Mouse (Mus musculus): Measurements from ENCODE around the gene Syce2. TPM values are rescaled to one million over a fixed set of nuclear protein-coding genes. Genes with fewer than 3 reads are reported as not detected.

The Syce2 gene
- 32.4 TPM for polyA plus RNA-seq (2014; fragmentation: Illumina TruSeq; extraction: RNeasy Lipid Tissue Mini Kit (QIAGEN cat#74804))

DNA sequence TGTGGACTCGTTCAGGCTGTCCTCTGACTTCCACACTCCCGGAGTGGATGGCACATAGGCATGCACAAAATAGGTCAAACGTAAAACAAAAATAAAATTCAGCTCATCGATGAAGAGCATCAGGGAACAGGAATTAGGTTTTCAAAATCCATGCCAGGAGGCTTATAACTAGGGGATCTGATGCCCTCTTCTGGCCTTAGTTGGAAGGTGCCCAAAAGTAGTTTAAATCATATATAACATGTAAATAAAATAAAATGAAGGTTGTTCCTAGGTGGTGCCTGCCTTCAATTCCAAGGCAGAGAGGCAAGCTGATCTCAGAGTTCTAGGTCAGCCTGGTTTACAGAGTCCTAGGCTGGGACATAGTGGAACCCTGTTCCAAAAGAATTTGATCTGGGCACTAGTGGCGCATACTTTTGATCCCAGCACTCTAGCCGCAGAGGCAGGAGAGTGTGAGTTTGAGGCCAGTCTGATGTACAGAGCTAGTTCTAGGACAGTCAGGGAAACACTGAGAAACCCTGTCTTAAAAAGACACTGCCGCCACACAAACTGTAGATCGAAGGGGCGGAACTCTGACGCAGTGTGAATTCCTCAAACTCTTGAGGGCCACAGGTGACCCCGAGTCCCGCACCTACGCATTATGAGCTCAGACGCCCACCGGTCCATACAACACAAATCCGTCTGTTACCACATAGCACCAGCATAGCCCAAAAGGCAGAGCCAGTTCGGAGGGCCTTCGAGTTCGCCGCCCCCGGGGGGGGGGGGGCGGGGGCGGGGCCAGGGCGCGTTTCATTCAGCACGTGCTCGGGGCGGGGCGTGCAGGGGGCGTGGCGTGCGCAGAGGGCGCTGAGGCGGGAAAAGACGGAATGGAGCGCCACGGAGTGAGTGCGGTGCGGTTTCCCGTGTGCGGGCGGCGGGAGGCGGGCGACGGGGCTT lies at the start of gene Syce2:
TSS of gene Syce2 (plus strand) at position 736 of the 933 bp plus-strand sequence.

DNA sequence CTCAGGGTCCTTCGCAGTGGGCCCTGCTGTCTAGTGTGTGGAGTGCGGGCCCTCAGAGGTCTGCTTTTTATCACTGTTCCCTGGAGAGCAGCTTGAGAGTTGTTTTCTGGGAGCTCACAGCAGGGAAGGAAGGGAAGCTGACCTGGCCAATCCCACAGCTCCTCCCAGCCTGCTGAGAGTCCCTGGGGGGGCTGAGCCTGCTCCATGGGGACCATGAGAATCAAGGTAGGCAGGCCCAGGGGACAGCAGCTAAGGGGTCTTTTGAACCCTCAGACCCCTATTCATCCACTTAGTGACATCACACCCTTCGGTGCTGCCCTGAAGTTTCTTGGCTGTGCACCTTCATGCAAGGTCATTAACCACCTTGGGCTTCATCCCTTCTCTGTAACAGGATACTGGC lies 49.2 kb upstream of the Syce2 start, which contains the start of gene Dand5:
TSS of gene Dand5 (minus strand) at position 101 of the 400 bp plus-strand sequence.

DNA sequence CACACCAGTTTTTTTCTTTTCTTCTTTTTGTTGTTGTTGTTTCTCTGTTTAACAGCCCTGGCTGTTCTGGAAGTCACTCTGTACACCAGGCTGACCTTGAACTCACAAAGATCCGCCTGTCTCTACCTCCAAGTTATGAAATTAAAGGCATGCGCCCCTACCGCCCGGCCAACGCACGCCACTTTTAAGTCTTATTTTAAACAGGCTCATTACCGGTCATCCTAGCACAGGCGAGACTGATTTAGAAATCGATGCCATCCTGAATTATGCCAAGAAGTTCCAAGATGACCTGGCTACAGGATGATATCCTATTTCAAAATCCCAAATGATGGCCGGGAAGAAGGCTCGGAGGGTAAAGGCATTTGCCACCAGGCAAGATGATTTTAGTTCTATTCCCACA lies 40.4 kb upstream of the Syce2 start, which contains the start of gene Gadd45gip1:
TSS of gene Gadd45gip1 (plus strand) at position 33 of the 400 bp plus-strand sequence.

DNA sequence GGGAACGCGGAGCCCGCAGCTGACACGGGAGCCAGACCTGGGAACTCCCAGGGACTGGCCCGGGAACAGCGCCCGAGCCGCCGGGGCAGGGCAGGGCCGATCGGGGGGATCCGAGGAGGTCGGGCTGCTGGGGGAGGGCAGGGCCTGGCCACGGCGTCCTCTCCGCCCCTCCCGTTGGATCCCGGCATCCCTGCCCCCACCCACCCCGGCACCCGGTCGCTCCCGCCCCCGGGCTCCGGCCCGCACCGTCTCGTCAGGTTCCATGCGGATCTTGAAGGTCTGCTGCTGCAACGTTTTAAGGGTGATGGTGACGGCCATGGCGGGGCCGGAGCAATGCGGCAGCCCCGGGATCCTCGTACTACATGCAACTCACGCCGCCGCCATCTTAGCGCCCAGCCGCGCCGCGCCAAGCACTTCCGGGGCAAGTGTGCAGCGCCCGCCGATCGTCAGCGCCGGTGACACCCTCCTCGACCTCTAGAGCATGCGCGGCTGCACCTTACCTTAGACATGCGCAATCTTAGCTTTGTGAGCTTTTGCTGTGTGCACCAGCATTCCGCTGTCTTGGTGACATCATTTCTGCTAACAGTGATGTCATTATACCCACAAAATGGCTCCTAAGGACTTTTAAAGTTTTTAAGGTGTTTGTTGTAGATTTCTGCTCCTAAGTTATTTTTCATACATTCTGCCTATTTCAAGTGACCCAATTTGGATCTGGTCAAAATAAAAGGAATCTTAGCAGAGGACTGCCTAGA lies 31.5 kb upstream of the Syce2 start, which contains the start of gene Rad23a:
TSS of gene Rad23a (minus strand) at position 418 of the 752 bp plus-strand sequence.

DNA sequence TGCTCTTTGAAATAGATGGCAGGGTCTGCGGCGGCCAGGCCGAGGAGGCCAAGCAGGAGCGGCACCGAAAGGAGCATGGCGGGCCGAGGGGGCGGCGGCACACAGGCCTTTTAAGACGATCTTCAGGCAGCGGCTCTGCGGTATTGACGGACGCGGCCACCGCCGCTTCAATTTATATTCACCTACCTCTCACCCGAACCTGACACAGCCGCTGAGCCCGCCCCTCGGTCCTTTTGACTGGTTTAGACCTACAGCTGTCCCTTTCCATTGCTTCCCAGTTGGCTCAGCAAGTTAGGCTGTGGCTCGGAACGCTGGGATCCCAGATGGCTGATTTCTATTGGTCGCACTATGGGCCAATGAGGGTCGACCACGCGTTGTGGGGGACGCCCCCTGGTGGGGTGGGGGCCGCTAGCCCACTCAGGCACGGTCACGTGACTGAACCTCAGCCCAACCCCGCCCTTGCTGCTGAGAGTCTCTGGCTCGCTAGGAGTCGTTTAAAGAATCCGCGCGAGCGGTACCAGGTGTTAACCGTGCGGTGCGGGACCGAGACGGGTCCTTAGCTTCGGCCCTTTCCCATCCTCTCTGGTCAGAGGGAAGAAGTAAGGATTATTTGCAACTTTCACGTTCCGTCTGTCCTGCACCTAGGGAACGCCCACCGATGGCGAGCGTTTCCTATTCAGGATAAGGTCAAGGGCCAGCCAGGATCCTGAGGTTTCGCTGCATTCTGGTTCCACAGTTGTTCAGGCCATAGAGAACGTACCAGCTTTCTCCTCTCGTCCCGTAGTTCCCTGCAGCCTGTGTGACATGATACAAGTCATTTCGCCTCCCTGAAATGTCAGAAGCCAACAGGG lies 25.0 kb upstream of the Syce2 start, which contains the start of gene Calr:
TSS of gene Calr (minus strand) at position 213 of the 851 bp plus-strand sequence.

DNA sequence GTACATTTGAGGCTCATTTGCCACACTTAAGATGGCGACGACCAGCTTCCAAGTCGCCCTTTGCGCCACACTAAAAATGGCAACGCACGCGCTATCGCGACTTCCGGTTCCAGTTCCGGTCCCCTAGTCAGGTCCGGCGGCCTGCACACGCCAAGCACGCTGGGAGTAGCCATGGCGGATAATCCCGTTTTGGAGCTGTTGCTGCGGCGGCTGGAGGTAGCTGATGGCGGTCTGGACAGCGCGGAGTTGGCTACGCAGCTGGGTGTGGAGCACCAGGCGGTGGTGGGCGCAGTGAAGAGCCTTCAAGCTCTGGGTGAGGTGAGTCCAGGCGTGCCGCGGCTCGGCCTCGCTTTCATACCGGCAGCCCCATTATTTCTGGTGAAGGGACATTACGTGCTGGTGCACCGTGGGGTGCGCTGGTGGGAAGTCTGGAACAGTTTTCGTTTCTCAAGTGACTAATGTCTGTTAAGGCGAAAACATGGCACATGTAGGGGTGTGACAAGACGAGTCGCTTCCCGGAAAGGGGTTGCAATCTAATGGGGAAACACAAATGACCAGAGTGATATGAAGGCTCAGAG lies 15.0 kb upstream of the Syce2 start, which contains the start of gene Farsa:
TSS of gene Farsa (plus strand) at position 126 of the 578 bp plus-strand sequence.

DNA sequence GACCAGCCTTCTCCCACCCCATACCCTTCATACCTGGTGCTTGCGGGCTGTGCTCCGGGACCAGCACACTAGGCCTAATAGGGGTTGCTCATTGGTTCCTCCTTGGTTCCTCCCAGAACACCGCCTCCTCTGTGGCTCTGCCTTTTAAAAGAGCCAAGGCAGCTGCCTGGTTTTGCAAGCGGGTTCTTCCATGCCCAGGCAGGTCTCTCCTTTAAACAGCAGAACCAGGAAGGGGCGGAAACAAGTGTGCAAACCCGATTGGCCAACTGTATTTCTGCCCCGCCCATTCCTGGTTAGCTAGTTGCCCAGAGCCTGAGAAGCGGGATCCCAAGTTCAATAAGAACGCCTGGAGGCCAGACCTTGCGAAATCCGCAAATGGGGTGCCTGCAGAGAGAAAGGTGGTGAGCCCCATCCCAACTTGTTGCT lies 21.8 kb downstream of the Syce2 start, which contains the start of gene Gcdh:
TSS of gene Gcdh (minus strand) at position 213 of the 426 bp plus-strand sequence.

DNA sequence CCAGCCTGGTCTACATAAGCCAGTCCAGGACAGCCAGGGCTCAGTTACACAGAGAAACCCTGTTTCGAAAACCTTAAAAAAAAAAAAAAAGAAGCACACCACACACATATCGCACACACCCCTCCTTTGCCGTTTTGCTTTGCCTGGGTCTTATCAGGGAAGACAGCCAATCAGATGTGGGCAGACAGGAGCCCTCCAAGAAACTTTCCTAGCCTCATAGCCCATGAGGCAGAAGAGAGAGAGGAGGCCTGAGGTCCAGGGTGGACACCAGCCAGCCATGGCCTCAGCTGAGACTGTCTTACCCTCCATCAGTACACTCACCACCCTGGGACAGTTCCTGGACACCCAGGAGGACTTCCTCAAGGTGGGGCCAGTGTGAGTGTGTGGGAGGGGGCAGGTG lies 29.8 kb downstream of the Syce2 start, which contains the start of gene Klf1:
TSS of gene Klf1 (plus strand) at position 177 of the 400 bp plus-strand sequence.

DNA sequence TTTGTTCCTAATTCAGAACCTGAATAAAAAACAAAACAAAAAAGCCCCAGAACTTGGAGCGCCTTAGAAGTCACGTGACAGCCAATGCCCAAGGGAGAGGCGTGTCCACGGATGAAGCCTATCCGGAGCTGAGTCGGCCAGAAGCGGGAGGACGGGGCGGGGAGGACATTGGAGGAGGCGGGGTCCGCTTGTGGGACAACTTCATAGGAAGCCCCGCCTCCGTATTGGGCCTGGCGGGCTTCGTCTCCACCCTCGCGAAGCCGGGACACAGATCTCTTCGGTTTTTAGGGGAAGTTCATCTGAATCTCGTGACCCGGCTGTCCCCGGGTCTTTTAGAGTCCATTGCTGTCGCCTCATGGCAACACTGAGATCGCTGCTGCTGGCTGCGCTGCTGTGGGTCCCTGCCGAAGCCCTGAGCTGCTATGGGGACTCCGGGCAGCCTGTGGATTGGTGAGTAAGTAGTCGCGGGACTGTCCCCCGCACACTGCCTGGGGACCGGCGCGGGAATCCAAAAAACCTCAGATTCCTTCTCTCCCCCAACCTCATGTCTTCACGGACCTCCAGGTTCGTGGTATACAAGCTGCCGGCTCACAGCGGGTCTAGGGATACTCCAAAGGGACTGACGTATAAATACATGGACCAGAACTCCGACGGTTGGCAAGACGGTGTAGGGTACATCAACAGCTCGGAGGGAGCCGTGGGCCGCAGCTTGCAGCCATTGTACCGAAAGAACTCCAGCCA lies 36.7 kb downstream of the Syce2 start, which contains the start of gene Dnase2a:
TSS of gene Dnase2a (plus strand) at position 140 of the 741 bp plus-strand sequence.

DNA sequence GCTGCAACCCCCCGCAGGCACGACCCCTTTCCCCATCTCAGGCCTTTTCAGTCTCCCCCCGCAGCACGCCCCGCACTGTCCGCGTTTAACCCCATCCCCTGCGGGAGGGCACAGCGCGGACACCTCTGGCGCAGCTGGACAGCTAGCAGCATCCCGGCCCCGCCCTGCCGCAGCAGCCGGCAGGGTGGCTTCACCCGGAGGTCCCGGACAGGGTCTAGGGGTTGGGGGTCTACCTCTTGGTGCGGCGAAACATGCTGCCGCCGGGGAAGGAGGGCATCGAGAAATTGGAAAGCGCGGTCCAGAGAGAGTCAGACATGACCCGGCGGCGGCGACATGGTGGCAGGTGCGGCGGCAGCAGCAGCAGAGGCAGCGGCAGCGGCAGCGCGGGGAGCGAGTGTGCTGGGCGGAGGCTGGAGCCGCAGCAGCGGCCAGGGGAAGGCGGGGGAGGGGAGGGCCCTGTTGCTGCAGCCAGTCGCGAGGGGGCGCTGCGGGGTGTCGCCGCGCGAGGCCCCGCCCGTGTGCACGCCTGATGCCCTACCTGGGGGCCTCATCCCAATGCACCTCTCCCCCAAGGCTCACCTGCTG lies 65.1 kb downstream of the Syce2 start, which contains the start of gene Mast1:
TSS of gene Mast1 (minus strand) at position 398 of the 585 bp plus-strand sequence.

Other genes with a start within 250 kb of the Syce2 start
- gene Ier2, start 209.3 kb upstream of the Syce2 start, polyA plus RNA-seq (2014; fragmentation: Illumina TruSeq; extraction: RNeasy Lipid Tissue Mini Kit (QIAGEN cat#74804)) = 2.1 TPM
- gene Trmt1, start 185.8 kb upstream of the Syce2 start, polyA plus RNA-seq (2014; fragmentation: Illumina TruSeq; extraction: RNeasy Lipid Tissue Mini Kit (QIAGEN cat#74804)) = 10.8 TPM
- 2.3 TPM for gene Nacc1, start 184.2 kb upstream of the Syce2 start, polyA plus RNA-seq (2014; fragmentation: Illumina TruSeq; extraction: RNeasy Lipid Tissue Mini Kit (QIAGEN cat#74804))
- gene Lyl1, start 170.7 kb upstream of the Syce2 start, polyA plus RNA-seq (2014; fragmentation: Illumina TruSeq; extraction: RNeasy Lipid Tissue Mini Kit (QIAGEN cat#74804)) = not detected
- not detected for gene G430095P16Rik, start 149.1 kb upstream of the Syce2 start, polyA plus RNA-seq (2014; fragmentation: Illumina TruSeq; extraction: RNeasy Lipid Tissue Mini Kit (QIAGEN cat#74804))
- 44.0 TPM for gene Nfix, start 71.8 kb upstream of the Syce2 start, polyA plus RNA-seq (2014; fragmentation: Illumina TruSeq; extraction: RNeasy Lipid Tissue Mini Kit (QIAGEN cat#74804))
- 2.4 TPM for gene Dand5, start 49.3 kb upstream of the Syce2 start, polyA plus RNA-seq (2014; fragmentation: Illumina TruSeq; extraction: RNeasy Lipid Tissue Mini Kit (QIAGEN cat#74804))
- 1.1 TPM for gene Gadd45gip1, start 40.6 kb upstream of the Syce2 start, polyA plus RNA-seq (2014; fragmentation: Illumina TruSeq; extraction: RNeasy Lipid Tissue Mini Kit (QIAGEN cat#74804))
- 3.2 TPM for gene Rad23a, start 31.4 kb upstream of the Syce2 start, polyA plus RNA-seq (2014; fragmentation: Illumina TruSeq; extraction: RNeasy Lipid Tissue Mini Kit (QIAGEN cat#74804))
- gene Calr, start 25.2 kb upstream of the Syce2 start, polyA plus RNA-seq (2014; fragmentation: Illumina TruSeq; extraction: RNeasy Lipid Tissue Mini Kit (QIAGEN cat#74804)) = 1,005 TPM
- 4.1 TPM for gene Farsa, start 15.1 kb upstream of the Syce2 start, polyA plus RNA-seq (2014; fragmentation: Illumina TruSeq; extraction: RNeasy Lipid Tissue Mini Kit (QIAGEN cat#74804))
- gene Gcdh, start 21.8 kb downstream of the Syce2 start, polyA plus RNA-seq (2014; fragmentation: Illumina TruSeq; extraction: RNeasy Lipid Tissue Mini Kit (QIAGEN cat#74804)) = 32.8 TPM
- gene Klf1, start 29.8 kb downstream of the Syce2 start, polyA plus RNA-seq (2014; fragmentation: Illumina TruSeq; extraction: RNeasy Lipid Tissue Mini Kit (QIAGEN cat#74804)) = not detected
- gene Dnase2a, start 36.4 kb downstream of the Syce2 start, polyA plus RNA-seq (2014; fragmentation: Illumina TruSeq; extraction: RNeasy Lipid Tissue Mini Kit (QIAGEN cat#74804)) = 2.5 TPM
- gene Mast1, start 65.2 kb downstream of the Syce2 start, polyA plus RNA-seq (2014; fragmentation: Illumina TruSeq; extraction: RNeasy Lipid Tissue Mini Kit (QIAGEN cat#74804)) = not detected
- not detected for gene Rtbdn, start 74.9 kb downstream of the Syce2 start, polyA plus RNA-seq (2014; fragmentation: Illumina TruSeq; extraction: RNeasy Lipid Tissue Mini Kit (QIAGEN cat#74804))
- gene Gm49661, start 97.3 kb downstream of the Syce2 start, polyA plus RNA-seq (2014; fragmentation: Illumina TruSeq; extraction: RNeasy Lipid Tissue Mini Kit (QIAGEN cat#74804)) = not detected
- 36.9 TPM for gene Prdx2, start 97.5 kb downstream of the Syce2 start, polyA plus RNA-seq (2014; fragmentation: Illumina TruSeq; extraction: RNeasy Lipid Tissue Mini Kit (QIAGEN cat#74804))
- 2.6 TPM for gene Rnaseh2a, start 97.7 kb downstream of the Syce2 start, polyA plus RNA-seq (2014; fragmentation: Illumina TruSeq; extraction: RNeasy Lipid Tissue Mini Kit (QIAGEN cat#74804))
- gene Junb, start 106.6 kb downstream of the Syce2 start, polyA plus RNA-seq (2014; fragmentation: Illumina TruSeq; extraction: RNeasy Lipid Tissue Mini Kit (QIAGEN cat#74804)) = 0.34 TPM
- 2.3 TPM for gene Hook2, start 118.5 kb downstream of the Syce2 start, polyA plus RNA-seq (2014; fragmentation: Illumina TruSeq; extraction: RNeasy Lipid Tissue Mini Kit (QIAGEN cat#74804))
- not detected for gene Best2, start 142.4 kb downstream of the Syce2 start, polyA plus RNA-seq (2014; fragmentation: Illumina TruSeq; extraction: RNeasy Lipid Tissue Mini Kit (QIAGEN cat#74804))
- gene Asna1, start 153.2 kb downstream of the Syce2 start, polyA plus RNA-seq (2014; fragmentation: Illumina TruSeq; extraction: RNeasy Lipid Tissue Mini Kit (QIAGEN cat#74804)) = 6.7 TPM
- 5.3 TPM for gene Trir, start 154.7 kb downstream of the Syce2 start, polyA plus RNA-seq (2014; fragmentation: Illumina TruSeq; extraction: RNeasy Lipid Tissue Mini Kit (QIAGEN cat#74804))
- 14.1 TPM for gene Tnpo2, start 164.8 kb downstream of the Syce2 start, polyA plus RNA-seq (2014; fragmentation: Illumina TruSeq; extraction: RNeasy Lipid Tissue Mini Kit (QIAGEN cat#74804))
- gene Fbxw9, start 187.9 kb downstream of the Syce2 start, polyA plus RNA-seq (2014; fragmentation: Illumina TruSeq; extraction: RNeasy Lipid Tissue Mini Kit (QIAGEN cat#74804)) = 1.5 TPM
- not detected for gene Gm5741, start 195.9 kb downstream of the Syce2 start, polyA plus RNA-seq (2014; fragmentation: Illumina TruSeq; extraction: RNeasy Lipid Tissue Mini Kit (QIAGEN cat#74804))
- gene Dhps, start 199.6 kb downstream of the Syce2 start, polyA plus RNA-seq (2014; fragmentation: Illumina TruSeq; extraction: RNeasy Lipid Tissue Mini Kit (QIAGEN cat#74804)) = 19.0 TPM
- gene Wdr83os, start 208.6 kb downstream of the Syce2 start, polyA plus RNA-seq (2014; fragmentation: Illumina TruSeq; extraction: RNeasy Lipid Tissue Mini Kit (QIAGEN cat#74804)) = 2.8 TPM
- gene Wdr83, start 209.2 kb downstream of the Syce2 start, polyA plus RNA-seq (2014; fragmentation: Illumina TruSeq; extraction: RNeasy Lipid Tissue Mini Kit (QIAGEN cat#74804)) = 1.00 TPM
- gene Man2b1, start 211.2 kb downstream of the Syce2 start, polyA plus RNA-seq (2014; fragmentation: Illumina TruSeq; extraction: RNeasy Lipid Tissue Mini Kit (QIAGEN cat#74804)) = 6.1 TPM